Comparison of ENCODE assay signal across 9 mouse cellular contexts in the genomic region with DNA sequence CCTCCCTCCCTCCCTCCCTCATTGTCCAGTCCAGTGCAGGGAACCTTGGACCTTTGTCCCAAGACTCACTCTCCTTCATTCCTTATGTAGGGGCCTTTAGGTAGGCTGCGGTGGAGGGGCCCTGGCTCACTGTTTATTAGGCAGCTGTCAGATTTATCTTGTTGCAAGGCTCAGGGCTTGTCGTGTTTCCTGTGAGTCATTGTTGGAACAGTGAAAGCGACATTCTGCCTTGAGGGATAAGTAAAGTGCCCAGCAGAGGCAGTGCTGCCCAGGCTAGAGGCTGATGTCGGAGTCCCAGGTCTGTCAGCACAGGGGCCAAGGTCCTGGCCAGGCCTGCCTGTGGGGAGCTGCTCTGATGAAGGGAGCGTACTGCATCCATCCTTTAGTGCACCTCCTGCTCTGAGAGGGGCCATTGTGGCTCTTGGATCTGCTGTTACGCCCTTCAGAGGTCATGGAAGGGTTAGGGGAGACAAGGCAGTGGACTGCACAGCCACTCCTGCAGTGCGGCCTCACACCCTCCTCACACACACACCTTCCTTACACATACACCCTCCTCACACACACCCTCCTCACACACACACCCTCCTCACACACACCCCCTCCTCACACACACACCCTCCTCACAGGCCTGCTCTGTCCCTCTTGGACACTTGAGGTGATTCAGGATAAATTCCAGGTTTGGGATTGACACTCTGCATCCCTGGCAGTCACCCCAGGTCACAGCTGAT. TPM values are rescaled to one million over a fixed set of nuclear protein-coding genes. Genes with fewer than 3 reads are reported as not detected.
DNase-seq lines count a peak whose midpoint lies in the region; ATAC-seq and TF ChIP-seq lines count a peak whose summit lies in the region.
"Had no signal": no experiment of that assay in that cellular context is flagged by ENCODE, and none has a peak within 500 bp of the region (broad histone marks: within the 10 kb centered on the region; RNA-seq: fewer than 3 reads in every experiment).

No protein-coding gene starts in this region.

- DNase-seq in heart, adult 18-20 months, result no peak
- no peak for DNase-seq in neural tube, embryonic 11.5 days (ENCODE audit: low spot score)
- peak; percentile 77 for DNase-seq in stomach, postnatal 0 days (ENCODE audit: low spot score)
- no peak for DNase-seq in right cerebral cortex, postnatal 4 days
- DNase-seq: gastrocnemius, postnatal 10 days had no signal

- no peaks in the 10 kb centered on the region for H3K9me3 ChIP-seq in heart, embryonic 11.5 days (replicated peaks; ENCODE audit: control insufficient read depth, low read length)
- H3K9me3 ChIP-seq in neural tube, embryonic 11.5 days (ENCODE audit: control insufficient read depth, low read length), result no peaks in the 10 kb centered on the region
- no peaks in the 10 kb centered on the region for H3K9me3 ChIP-seq in neural tube, embryonic 15.5 days (replicated peaks)
- no peaks in the 10 kb centered on the region for H3K9me3 ChIP-seq in intestine, embryonic 16.5 days (ENCODE audit: control insufficient read depth, low read length)
- no peaks in the 10 kb centered on the region for H3K9me3 ChIP-seq in stomach, postnatal 0 days (ENCODE audit: control insufficient read depth, low read length)

- H3K4me1 ChIP-seq in heart, embryonic 11.5 days (ENCODE audit: control insufficient read depth, insufficient read depth, low read length), result peaks cover 21% of the 10 kb centered on the region
- 0 out of 2 replicates have a peak, but pooled peaks cover 5% of the 10 kb centered on the region for H3K4me1 ChIP-seq in neural tube, embryonic 11.5 days (ENCODE audit: control insufficient read depth, insufficient read depth, low read length)
- H3K4me1 ChIP-seq in neural tube, embryonic 15.5 days, result peaks cover 27% of the 10 kb centered on the region
- peaks cover 19% of the 10 kb centered on the region for H3K4me1 ChIP-seq in intestine, embryonic 16.5 days (ENCODE audit: control insufficient read depth, insufficient read depth, low read length)
- H3K4me1 ChIP-seq in stomach, postnatal 0 days (replicated peaks; ENCODE audit: control insufficient read depth, insufficient read depth), result no peaks in the 10 kb centered on the region

- peak; percentile 63 for TF ChIP-seq CTCF in stomach, postnatal 0 days (IDR thresholded peaks at IDR 0.05; ENCODE audit: low read depth)

- peak; percentile 40; the same call in 1 of the 2 replicates for ATAC-seq in heart, embryonic 11.5 days (replicated peaks; ENCODE audit: insufficient number of reproducible peaks, low FRiP score, low TSS enrichment)
- ATAC-seq in neural tube, embryonic 11.5 days (ENCODE audit: insufficient read depth, low FRiP score, low TSS enrichment), result no peak
- ATAC-seq in neural tube, embryonic 15.5 days (ENCODE audit: low FRiP score), result no peak
- peak; percentile 90 for ATAC-seq in intestine, embryonic 16.5 days
- ATAC-seq in stomach, postnatal 0 days (ENCODE audit: low FRiP score, low TSS enrichment), result peak; percentile 88
- no peak for ATAC-seq in megakaryocyte progenitor cell, adult 5-6 weeks (replicated peaks; ENCODE audit: poor library complexity)

- no peak overlapping the region for H3K4me3 ChIP-seq in heart, embryonic 11.5 days (ENCODE audit: low read depth, low read length)
- H3K4me3 ChIP-seq in neural tube, embryonic 11.5 days (ENCODE audit: low read depth, low read length), result no peak overlapping the region
- no peak overlapping the region for H3K4me3 ChIP-seq in neural tube, embryonic 15.5 days (replicated peaks)
- H3K4me3 ChIP-seq in intestine, embryonic 16.5 days (ENCODE audit: low read length), result no peak overlapping the region
- H3K4me3 ChIP-seq in stomach, postnatal 0 days (ENCODE audit: low read depth, low read length), result no peak overlapping the region

- H3K4me2 ChIP-seq in heart, embryonic 11.5 days, result no peak overlapping the region
- no peak overlapping the region for H3K4me2 ChIP-seq in neural tube, embryonic 11.5 days (ENCODE audit: low read depth)
- H3K4me2 ChIP-seq in neural tube, embryonic 15.5 days, result no peak overlapping the region
- H3K4me2 ChIP-seq in intestine, embryonic 16.5 days (ENCODE audit: low read depth, low read length), result no peak overlapping the region
- no peak overlapping the region for H3K4me2 ChIP-seq in stomach, postnatal 0 days (replicated peaks; ENCODE audit: low read depth)

- peak overlapping the region; percentile 42; the same call in 1 of the 2 replicates for H3K27ac ChIP-seq in heart, embryonic 11.5 days (ENCODE audit: low read depth, low read length)
- H3K27ac ChIP-seq in neural tube, embryonic 11.5 days (ENCODE audit: low read depth, low read length), result no peak overlapping the region
- no peak overlapping the region for H3K27ac ChIP-seq in neural tube, embryonic 15.5 days (replicated peaks)
- H3K27ac ChIP-seq in intestine, embryonic 16.5 days (ENCODE audit: low read length), result peak overlapping the region; percentile 68
- no peak overlapping the region for H3K27ac ChIP-seq in stomach, postnatal 0 days (replicated peaks)

- TF ChIP-seq EP300 in stomach, postnatal 0 days (optimal IDR thresholded peaks at IDR 0.05), result no peak

- H3K9ac ChIP-seq in heart, embryonic 11.5 days (ENCODE audit: low read depth, low read length), result no peak overlapping the region
- H3K9ac ChIP-seq in neural tube, embryonic 11.5 days (ENCODE audit: low read length), result peak overlapping the region; percentile 22; the same call in 1 of the 2 replicates
- H3K9ac ChIP-seq in neural tube, embryonic 15.5 days (replicated peaks), result no peak overlapping the region
- peak overlapping the region; percentile 33; the same call in 1 of the 2 replicates for H3K9ac ChIP-seq in intestine, embryonic 16.5 days (ENCODE audit: low read depth, low read length)
- H3K9ac ChIP-seq in stomach, postnatal 0 days (ENCODE audit: low read length), result no peak overlapping the region

- H3K36me3 ChIP-seq in heart, embryonic 11.5 days (ENCODE audit: control insufficient read depth, insufficient read depth, low read length), result peaks cover 42% of the 10 kb centered on the region
- peaks cover 10% of the 10 kb centered on the region for H3K36me3 ChIP-seq in neural tube, embryonic 11.5 days (ENCODE audit: control insufficient read depth, insufficient read depth, low read length)
- peaks cover 84% of the 10 kb centered on the region for H3K36me3 ChIP-seq in neural tube, embryonic 15.5 days
- no peaks in the 10 kb centered on the region for H3K36me3 ChIP-seq in intestine, embryonic 16.5 days (ENCODE audit: control insufficient read depth, insufficient read depth, low read length)
- peaks cover 47% of the 10 kb centered on the region for H3K36me3 ChIP-seq in stomach, postnatal 0 days (ENCODE audit: control insufficient read depth, insufficient read depth, low read length)

- 0 out of 2 replicates have a peak, but pooled peaks cover 2% of the 10 kb centered on the region for H3K27me3 ChIP-seq in heart, embryonic 11.5 days (ENCODE audit: control insufficient read depth, insufficient read depth, low read length)
- H3K27me3 ChIP-seq in neural tube, embryonic 11.5 days (ENCODE audit: control insufficient read depth, insufficient read depth, low read length), result no peaks in the 10 kb centered on the region
- H3K27me3 ChIP-seq in neural tube, embryonic 15.5 days (replicated peaks), result no peaks in the 10 kb centered on the region
- H3K27me3 ChIP-seq in intestine, embryonic 16.5 days (replicated peaks; ENCODE audit: control insufficient read depth, insufficient read depth, low read length), result no peaks in the 10 kb centered on the region
- no peaks in the 10 kb centered on the region for H3K27me3 ChIP-seq in stomach, postnatal 0 days (ENCODE audit: control insufficient read depth, insufficient read depth, low read length)

- WGBS in heart, embryonic 11.5 days (ENCODE audit: insufficient replicate concordance), result 25% methylated on average over 7 of the region's 7 CpGs
- WGBS in neural tube, embryonic 11.5 days, result 58% methylated on average over 7 of the region's 7 CpGs
- WGBS in neural tube, embryonic 15.5 days, result 35% methylated on average over 6 of the region's 7 CpGs
- WGBS in intestine, embryonic 16.5 days, result 39% methylated on average over 7 of the region's 7 CpGs
- WGBS in stomach, postnatal 0 days, result 38% methylated on average over 7 of the region's 7 CpGs

RNA-seq across cellular contexts. Expression of gene Sec14l1, which starts 39.3 kb away (rescaled TPM):
- polyA plus RNA-seq in heart, embryonic 11.5 days (2014; fragmentation: Nextera tagmentation; extraction: Ambion mirVana), result 32.6 and 39.4 TPM in 2 replicates
- 10 to 100 TPM; 86.8 to 98.2 TPM for total RNA-seq in heart, adult 18-20 months (2021)
- 41.5 and 44.2 TPM in 2 replicates for polyA plus RNA-seq in neural tube, embryonic 11.5 days (2014; fragmentation: Nextera tagmentation; extraction: Ambion mirVana)
- 52.0 and 52.1 TPM in 2 replicates for polyA plus RNA-seq in neural tube, embryonic 15.5 days (2015; fragmentation: Nextera tagmentation; extraction: Ambion mirVana)
- polyA plus RNA-seq in intestine, embryonic 16.5 days (2015; fragmentation: Nextera tagmentation; extraction: Ambion mirVana), result 28.5 and 29.5 TPM in 2 replicates
- 28.4 and 30.5 TPM in 2 replicates for polyA plus RNA-seq in stomach, postnatal 0 days (2015; fragmentation: Nextera tagmentation; extraction: Ambion mirVana)
- total RNA-seq in megakaryocyte progenitor cell, adult 5-6 weeks (2015), result 9.8 and 11.7 TPM in 2 replicates
- 11.4 and 12.9 TPM in 2 replicates for total RNA-seq in megakaryocyte progenitor cell, adult 5-6 weeks (2017)

RNA-seq across cellular contexts. Expression of gene Sept9, which starts 45.2 kb away (rescaled TPM):
- polyA plus RNA-seq in heart, embryonic 11.5 days (2014; fragmentation: Nextera tagmentation; extraction: Ambion mirVana), result 78.9 and 104 TPM in 2 replicates
- total RNA-seq in heart, adult 18-20 months (2021), result 10 to 100 TPM; 32.7 to 33.4 TPM
- 173 and 183 TPM in 2 replicates for polyA plus RNA-seq in neural tube, embryonic 11.5 days (2014; fragmentation: Nextera tagmentation; extraction: Ambion mirVana)
- polyA plus RNA-seq in neural tube, embryonic 15.5 days (2015; fragmentation: Nextera tagmentation; extraction: Ambion mirVana), result 92.2 and 119 TPM in 2 replicates
- polyA plus RNA-seq in intestine, embryonic 16.5 days (2015; fragmentation: Nextera tagmentation; extraction: Ambion mirVana), result 183 and 191 TPM in 2 replicates
- polyA plus RNA-seq in stomach, postnatal 0 days (2015; fragmentation: Nextera tagmentation; extraction: Ambion mirVana), result 42.9 and 46.2 TPM in 2 replicates
- 73.7 and 81.7 TPM in 2 replicates for total RNA-seq in megakaryocyte progenitor cell, adult 5-6 weeks (2015)
- total RNA-seq in megakaryocyte progenitor cell, adult 5-6 weeks (2017), result 140 and 159 TPM in 2 replicates

Comparison
In these comparisons a context has a peak if more than half of its experiments do, and no peak if none do; other contexts are left out.
1. H3K9ac ChIP-seq: peak in neural tube, embryonic 11.5 days (single experiment) and intestine, embryonic 16.5 days (single experiment); none in heart, embryonic 11.5 days (single experiment), neural tube, embryonic 15.5 days (single experiment) and stomach, postnatal 0 days (single experiment).
2. ATAC-seq: peak in heart, embryonic 11.5 days (single experiment), intestine, embryonic 16.5 days (single experiment) and stomach, postnatal 0 days (single experiment); none in neural tube, embryonic 11.5 days (single experiment), neural tube, embryonic 15.5 days (single experiment) and megakaryocyte progenitor cell, adult 5-6 weeks (single experiment).
3. H3K27ac ChIP-seq: peak in heart, embryonic 11.5 days (single experiment) and intestine, embryonic 16.5 days (single experiment); none in neural tube, embryonic 11.5 days (single experiment), neural tube, embryonic 15.5 days (single experiment) and stomach, postnatal 0 days (single experiment).